Mouse (Mus musculus) limb, embryonic 11.5 days (tissue): ENCODE data around the gene Ier5. TPM values are rescaled to one million over a fixed set of nuclear protein-coding genes. Genes with fewer than 3 reads are reported as not detected.
A peak's percentile ranks its signal among the peaks of the same experiment; 100 is the strongest.

Experiments
- ATAC-seq: fragments of 200-750 bp; cut with Nextera tagmentation; 2 replicates; pipeline ENCODE4 v1.8.0; 2017; ENCODE audit warnings: low read depth; ENCODE audit not compliant: insufficient number of reproducible peaks, low FRiP score, low TSS enrichment
- DNase-seq: peaks from one replicate; pipeline ENCODE4 v3.0.0-alpha.2; 2015; ENCODE audit warnings: low spot score
- H3K27ac ChIP-seq: fragments of 300-500 bp; sonication (generic); replicated peaks from 2 replicates; pipeline ENCODE4 v1.5.1; 2014; ENCODE audit warnings: low read depth, mild to moderate bottlenecking, low read length
- H3K27me3 ChIP-seq: fragments of 300-500 bp; sonication (generic); 2 replicates; pipeline ENCODE4 v1.6.1; 2014; ENCODE audit warnings: mild to moderate bottlenecking, low read length, mixed read lengths; ENCODE audit not compliant: control insufficient read depth, insufficient read depth
- H3K36me3 ChIP-seq: fragments of 300-500 bp; sonication (generic); 2 replicates; pipeline ENCODE4 v1.6.1; 2014; ENCODE audit warnings: mild to moderate bottlenecking, low read length, moderate library complexity, mixed read lengths; ENCODE audit not compliant: control insufficient read depth, insufficient read depth
- H3K4me1 ChIP-seq: fragments of 300-500 bp; sonication (generic); 2 replicates; pipeline ENCODE4 v1.6.1; 2014; ENCODE audit warnings: low read length, mixed read lengths; ENCODE audit not compliant: control insufficient read depth, insufficient read depth
- H3K4me2 ChIP-seq: fragments of 300-500 bp; sonication (generic); 2 replicates; pipeline ENCODE4 v1.6.1; 2014; ENCODE audit warnings: low read depth, mild to moderate bottlenecking, moderate library complexity; ENCODE audit not compliant: severe bottlenecking
- H3K4me3 ChIP-seq: fragments of 300-500 bp; sonication (generic); 2 replicates; pipeline ENCODE4 v1.5.1; 2014; ENCODE audit warnings: low read depth, low read length
- H3K9ac ChIP-seq: fragments of 300-500 bp; sonication (generic); 2 replicates; pipeline ENCODE4 v1.6.1; 2014; ENCODE audit warnings: mild to moderate bottlenecking, low read length
- H3K9me3 ChIP-seq: fragments of 300-500 bp; sonication (generic); 2 replicates; pipeline ENCODE4 v1.6.1; 2016; ENCODE audit warnings: low read length; ENCODE audit not compliant: control insufficient read depth
- WGBS: fragments of 180-500 bp; shearing (Covaris S2); extraction: QIAGEN DNeasy Blood & Tissue Kit; methylation state at CpG from one replicate; pipeline ENCODE4 v1.1.7; 2014; 5-methylcytosine and 5-hydroxymethylcytosine counted together
- polyA plus RNA-seq: library from polyadenylated mRNA; unstranded; fragments of >200 nt; fragmentation: Nextera tagmentation; extraction: Ambion mirVana; gene quantifications from 2 replicates; pipeline ENCODE4 v1.2.1, GENCODE M21; 2014

The Ier5 gene
- polyA plus RNA-seq, 1 experiment from 2014 or later: 12.4 TPM

- Histone ChIP-seq H3K4me2 (no peak overlapping the region), H3K4me3 (no peak overlapping the region), H3K9ac (no peak overlapping the region; the same call in 1 of the 2 replicates), H3K36me3 (no peaks in the 10 kb centered on the region), H3K9me3 (no peaks in the 10 kb centered on the region), H3K27ac (peak overlapping the region; percentile 51; the same call in 1 of the 2 replicates), H3K4me1 (peaks cover 21% of the 10 kb centered on the region), H3K27me3 (no peaks in the 10 kb centered on the region)
- ATAC-seq (no peak), DNase-seq (no peak)
- WGBS: 46% methylated on average over 4 of the region's 4 CpGs
Measured at GRCm38 (mm10) chr1:155052131-155052760, 47.2 kb downstream of the Ier5 start.

GRCm38 (mm10) chr1:155051701-155052127 is 47.7 kb downstream of the Ier5 start:
- Histone ChIP-seq H3K9ac (no peak overlapping the region), H3K4me1 (peaks cover 21% of the 10 kb centered on the region), H3K27ac (no peak overlapping the region; the same call in 1 of the 2 replicates), H3K4me3 (no peak overlapping the region), H3K9me3 (no peaks in the 10 kb centered on the region), H3K27me3 (no peaks in the 10 kb centered on the region), H3K36me3 (no peaks in the 10 kb centered on the region), H3K4me2 (no peak overlapping the region)
- DNase-seq (no peak), ATAC-seq (no peak)
- 68% methylated on average over 10 of the region's 10 CpGs for WGBS

- Histone ChIP-seq H3K27me3 (no peaks in the 10 kb centered on the region), H3K4me2 (no peak overlapping the region), H3K4me3 (no peak overlapping the region), H3K9me3 (no peaks in the 10 kb centered on the region), H3K4me1 (peaks cover 21% of the 10 kb centered on the region), H3K9ac (no peak overlapping the region), H3K27ac (no peak overlapping the region), H3K36me3 (no peaks in the 10 kb centered on the region)
- WGBS: 91% methylated on average over 9 of the region's 9 CpGs
- ATAC-seq: no peak
- DNase-seq: no peak
Measured at GRCm38 (mm10) chr1:155050897-155051592, 48.4 kb downstream of the Ier5 start.

- Histone ChIP-seq H3K36me3 (no peaks in the 10 kb centered on the region), H3K9ac (peak overlapping the region; percentile 32; the same call in 1 of the 2 replicates), H3K27me3 (no peaks in the 10 kb centered on the region), H3K9me3 (no peaks in the 10 kb centered on the region), H3K27ac (0 out of 2 replicates have a peak overlapping the region, but pooled peaks have one; percentile 6), H3K4me3 (no peak overlapping the region), H3K4me1 (peaks cover 21% of the 10 kb centered on the region), H3K4me2 (no peak overlapping the region; the same call in 1 of the 2 replicates)
- ATAC-seq: 0 out of 2 replicates have a peak, but pooled peaks have one; percentile 45
- DNase-seq: peak; percentile 61
- WGBS: 36% methylated on average over 5 of the region's 5 CpGs
Measured at GRCm38 (mm10) chr1:155050174-155050573, 49.3 kb downstream of the Ier5 start.

GRCm38 (mm10) chr1:155048947-155049346 is 50.5 kb downstream of the Ier5 start:
- ATAC-seq (peak; percentile 73; the same call in 1 of the 2 replicates), DNase-seq (peak; percentile 96)
- H3K4me3 ChIP-seq: no peak overlapping the region
- H3K27me3 ChIP-seq: no peaks in the 10 kb centered on the region
- H3K36me3 ChIP-seq: no peaks in the 10 kb centered on the region
- H3K9ac ChIP-seq: no peak overlapping the region
- no peaks in the 10 kb centered on the region for H3K9me3 ChIP-seq
- no peak overlapping the region for H3K4me2 ChIP-seq
- no peak overlapping the region for H3K27ac ChIP-seq
- peaks cover 17% of the 10 kb centered on the region for H3K4me1 ChIP-seq
- WGBS: 3% methylated on average over 5 of the region's 5 CpGs

Other genes with a start within 250 kb of the Ier5 start
- gene Cacna1e, start 215.1 kb downstream of the Ier5 start, polyA plus RNA-seq: 0.49 and 0.61 TPM in 2 replicates
- 2.9 and 3.1 TPM in 2 replicates for gene Mr1, start 47.2 kb upstream of the Ier5 start, polyA plus RNA-seq
- gene Stx6, start 59.1 kb upstream of the Ier5 start, polyA plus RNA-seq: 91.8 and 116 TPM in 2 replicates
- gene BC034090, start 144.8 kb upstream of the Ier5 start, polyA plus RNA-seq: 2.8 and 3.8 TPM in 2 replicates